Mouse (Mus musculus) heart, adult 8-10 months (tissue): ENCODE results near the gene Ythdf1. TPM values are rescaled to one million over a fixed set of nuclear protein-coding genes. Genes with fewer than 3 reads are reported as not detected.

Experiments used
- DNase-seq: peaks from one replicate; pipeline ENCODE4 v3.0.0; 2022; ENCODE audit warnings: low spot score
- microRNA-seq: library from miRNA; unstranded; fragments of <30 nt; microRNA quantifications from one replicate; pipeline ENCODE4 v1.2.0, GENCODE M21; 2022
- total RNA-seq, 4 experiments: library from RNA; stranded (reverse); gene quantifications; 2 replicates each; pipeline ENCODE4 v1.2.4; 2022

Gene Ythdf1
- total RNA-seq, 4 experiments from 2014 or later = 28.5 to 31.4 (median 30.5) TPM

DNA sequence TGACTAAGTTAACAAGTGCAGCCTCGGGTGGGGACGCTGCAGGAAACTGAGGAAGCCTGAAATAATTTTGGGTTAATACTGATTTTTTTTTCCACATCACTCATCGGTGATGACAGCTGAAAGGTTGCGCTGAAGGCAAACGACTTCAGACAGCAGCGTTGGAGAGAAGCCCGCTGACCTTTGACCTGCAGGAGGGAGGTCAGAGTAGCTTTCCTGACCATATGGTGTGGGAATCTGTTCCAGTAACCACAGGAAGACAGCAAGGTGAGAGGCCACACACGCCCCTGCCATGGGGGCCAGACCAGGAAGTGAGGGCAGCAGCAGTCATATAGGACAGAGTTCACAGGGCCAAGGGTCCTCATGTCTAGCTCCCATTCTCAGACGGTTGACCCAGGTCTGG, 39.5 kb downstream of the Ythdf1 start:
- no peak for DNase-seq

DNA sequence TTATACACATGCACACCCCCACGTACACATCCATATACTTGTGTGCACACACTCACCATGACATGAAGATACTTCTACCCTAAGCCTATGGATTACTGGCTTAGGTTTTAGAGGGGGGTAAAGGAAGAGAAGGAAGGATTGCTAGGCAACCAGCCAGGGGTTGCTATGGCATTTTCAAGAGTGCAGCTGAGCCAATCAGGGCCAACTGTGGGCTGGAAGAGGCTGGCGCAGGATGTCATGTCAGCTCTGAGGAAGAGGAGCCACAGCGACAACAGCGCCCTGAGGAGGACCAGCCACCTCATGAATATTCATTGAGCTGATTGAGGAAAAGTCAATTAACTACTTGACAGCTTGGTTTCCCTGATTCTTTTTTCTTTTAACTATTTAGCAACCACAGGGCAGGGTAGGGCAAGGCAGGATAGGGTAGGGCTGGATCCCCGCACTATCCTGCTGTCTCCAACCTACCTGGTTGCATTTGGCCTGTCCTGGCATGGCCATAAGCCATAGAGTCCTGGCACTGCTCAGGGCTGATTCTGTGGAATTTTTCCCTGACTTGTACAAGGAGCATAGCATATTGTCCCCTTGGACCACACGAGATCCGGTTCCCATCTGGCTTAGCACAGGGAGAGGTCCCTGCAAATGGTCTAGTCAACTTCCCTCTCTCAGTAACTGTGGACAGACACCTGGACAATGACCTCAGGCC, 41.2 kb downstream of the Ythdf1 start:
- no peak for DNase-seq

- no peak for DNase-seq
These were observed 50.7 kb downstream of the Ythdf1 start for GRCm38 (mm10) chr2:180870006-180870405.

- no peak for DNase-seq
These were observed 59.2 kb downstream of the Ythdf1 start for GRCm38 (mm10) chr2:180861561-180861960.

GRCm38 (mm10) chr2:180857121-180857520, 63.6 kb downstream of the Ythdf1 start:
- DNase-seq = no peak

- DNase-seq = no peak
These were observed 65.7 kb downstream of the Ythdf1 start for GRCm38 (mm10) chr2:180855005-180855544.

Small RNA genes lying within 50 kb of the gene (microRNA-seq; reads per million reads assigned to microRNA genes)
- gene Mir124a-3 = not detected

Other genes with a start within 250 kb of the Ythdf1 start
- gene Dido1, start 210.9 kb downstream of the Ythdf1 start, total RNA-seq = 10 to 100 TPM; 25.2 to 35.9 (median 31.1) TPM
- gene Gid8, start 210.8 kb downstream of the Ythdf1 start, total RNA-seq = 10 to 100 TPM; 57.6 to 66.1 (median 59.5) TPM
- under 1 TPM; 0.30 to 0.75 (median 0.40) TPM for gene Slc17a9, start 195.7 kb downstream of the Ythdf1 start, total RNA-seq
- gene Bhlhe23, start 144.0 kb downstream of the Ythdf1 start, total RNA-seq = not detected
- gene Birc7, start 8.1 kb upstream of the Ythdf1 start, total RNA-seq = not detected
- 10 to 100 TPM in 1 of 4 experiments, 1 to 10 TPM in 3; 6.6 to 12.0 (median 6.7) TPM for gene Nkain4, start 33.8 kb upstream of the Ythdf1 start, total RNA-seq
- 10 to 100 TPM; 28.1 to 35.6 (median 33.2) TPM for gene Arfgap1, start 46.3 kb upstream of the Ythdf1 start, total RNA-seq
- gene Col20a1, start 65.6 kb upstream of the Ythdf1 start, total RNA-seq = under 1 TPM; 0.19 to 0.75 (median 0.28) TPM
- gene Chrna4, start 122.6 kb upstream of the Ythdf1 start, total RNA-seq = not detected
- under 1 TPM in 3 of 4 experiments, not detected in 1; 0.06 to 0.12 (median 0.09) TPM for gene Kcnq2, start 214.4 kb upstream of the Ythdf1 start, total RNA-seq
- gene Eef1a2, start 236.1 kb upstream of the Ythdf1 start, total RNA-seq = 1,000 to 10,000 TPM; 1,613 to 1,715 (median 1,670) TPM